Mouse (Mus musculus): ENCODE results near the gene Cfap58.

The Cfap58 gene

GRCm38 (mm10) chr19:47937443-47938406, at the start of gene Cfap58:
Gene Cfap58 (plus strand): TSS chr19:47937675.
- peak; percentile 57 for DNase-seq

GRCm38 (mm10) chr19:47888037-47888436, 49.4 kb upstream of the Cfap58 start:
- DNase-seq = no peak

DNA sequence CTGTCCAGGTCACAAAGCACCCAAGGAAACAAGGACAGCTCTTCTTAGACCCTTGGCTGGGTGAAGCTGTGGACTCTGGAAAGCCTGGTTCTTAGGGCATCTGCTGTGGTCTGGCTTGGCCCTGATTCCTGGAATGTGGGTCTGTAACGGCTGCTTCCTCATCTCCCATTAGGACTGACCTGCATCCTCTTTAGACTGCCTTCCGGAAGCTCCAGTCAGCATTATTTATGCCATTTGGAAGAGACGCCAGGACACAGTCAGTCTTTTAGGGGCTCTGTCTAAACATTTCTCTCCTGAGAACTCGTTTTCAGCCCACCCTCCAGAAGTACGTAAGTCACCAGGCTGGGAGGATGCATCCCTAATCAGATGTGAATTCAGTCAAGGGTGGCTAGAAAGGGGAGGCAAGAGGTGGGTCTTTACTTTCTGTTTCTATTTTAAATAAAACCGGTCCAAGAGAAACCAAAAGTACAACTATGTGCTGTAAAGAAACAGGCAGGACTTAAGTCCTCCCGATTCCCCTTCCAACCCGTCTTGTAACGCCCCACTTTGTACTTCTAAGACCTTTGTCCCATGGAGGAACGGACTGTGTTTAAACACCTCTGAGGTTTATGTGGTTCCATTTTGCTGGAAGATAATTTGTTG, 46.9 kb upstream of the Cfap58 start:
- DNase-seq = no peak

DNA sequence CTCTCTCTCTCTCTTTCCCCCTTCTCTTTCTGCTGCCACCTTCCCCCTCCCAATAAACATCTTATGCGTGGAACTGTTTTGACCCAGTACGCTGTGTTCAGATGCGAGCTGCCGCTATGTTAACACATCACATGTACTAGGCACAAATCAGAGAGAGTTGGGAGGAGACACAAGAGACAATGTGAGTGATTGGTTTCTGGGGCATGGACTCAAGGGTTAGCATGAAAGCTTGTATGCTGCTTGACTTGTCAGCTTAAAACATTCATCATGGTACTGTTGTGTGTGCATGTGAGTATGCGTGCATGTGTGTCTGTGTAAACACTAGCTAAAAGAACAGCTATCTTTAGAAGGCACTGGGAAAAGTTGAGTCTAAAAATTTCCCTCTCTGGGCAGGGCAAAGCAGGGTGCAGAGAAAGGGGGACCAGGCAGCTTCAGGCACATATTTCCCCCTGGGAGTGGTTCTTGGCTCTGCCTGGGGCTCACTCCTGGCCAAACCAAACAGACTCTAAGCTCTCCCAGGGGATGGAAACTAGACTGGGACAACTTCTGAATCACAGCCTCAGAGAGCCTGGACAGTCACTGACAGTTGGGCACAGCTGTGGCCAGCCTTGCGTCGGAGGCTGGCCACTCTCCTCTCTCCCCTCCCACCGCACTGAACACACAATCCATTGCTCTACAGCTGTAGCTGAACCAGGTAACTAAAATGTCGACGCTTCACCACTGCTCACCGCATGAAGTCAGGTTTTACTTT, 45.7 kb upstream of the Cfap58 start:
- no peak for DNase-seq

DNA sequence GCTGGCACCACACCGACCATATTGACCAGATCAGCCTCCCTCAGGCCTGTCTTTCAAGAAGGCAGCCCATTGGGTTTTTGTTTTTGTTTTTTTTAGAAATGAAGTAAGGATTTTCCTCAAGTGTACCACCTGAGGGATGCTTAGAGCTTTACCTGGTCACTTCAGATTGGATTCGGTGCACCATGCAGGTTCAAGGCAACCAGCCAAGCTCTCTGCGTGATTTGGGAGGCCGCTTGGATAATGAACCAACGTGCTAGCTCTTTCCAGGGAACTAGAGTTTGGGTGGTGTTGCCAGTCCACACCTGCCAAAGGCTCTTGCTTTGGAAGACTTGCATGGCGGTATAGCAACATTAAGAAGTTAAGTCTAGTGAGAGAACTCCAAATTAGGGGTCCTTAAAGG, 44.4 kb upstream of the Cfap58 start:
- no peak for DNase-seq

GRCm38 (mm10) chr19:47898472-47899079, 38.9 kb upstream of the Cfap58 start:
- no peak for DNase-seq

DNA sequence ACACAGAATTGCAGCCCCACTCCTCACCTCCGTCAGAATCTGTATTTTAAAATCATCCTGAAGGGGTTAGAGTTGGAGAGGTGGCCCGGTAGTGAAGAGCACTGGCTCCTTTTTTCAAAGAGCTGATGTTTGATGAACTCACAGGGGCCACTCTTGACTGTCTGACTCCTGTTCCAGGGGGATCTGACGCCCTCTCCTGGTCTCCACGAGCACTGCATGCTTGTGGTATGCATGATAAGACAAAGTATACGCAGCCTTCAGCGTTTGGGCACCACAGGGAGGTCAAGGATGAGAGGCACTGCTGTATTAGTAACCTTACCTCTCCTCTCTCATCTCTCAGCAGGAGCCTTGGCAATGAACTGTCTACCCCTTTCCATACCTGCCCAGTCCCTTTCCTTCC, 37.5 kb upstream of the Cfap58 start:
- DNase-seq = no peak

- DNase-seq = no peak
Observed at GRCm38 (mm10) chr19:47900558-47900957, 36.9 kb upstream of the Cfap58 start.

- no peak for DNase-seq
Observed at GRCm38 (mm10) chr19:47902316-47903201, 34.9 kb upstream of the Cfap58 start.

DNA sequence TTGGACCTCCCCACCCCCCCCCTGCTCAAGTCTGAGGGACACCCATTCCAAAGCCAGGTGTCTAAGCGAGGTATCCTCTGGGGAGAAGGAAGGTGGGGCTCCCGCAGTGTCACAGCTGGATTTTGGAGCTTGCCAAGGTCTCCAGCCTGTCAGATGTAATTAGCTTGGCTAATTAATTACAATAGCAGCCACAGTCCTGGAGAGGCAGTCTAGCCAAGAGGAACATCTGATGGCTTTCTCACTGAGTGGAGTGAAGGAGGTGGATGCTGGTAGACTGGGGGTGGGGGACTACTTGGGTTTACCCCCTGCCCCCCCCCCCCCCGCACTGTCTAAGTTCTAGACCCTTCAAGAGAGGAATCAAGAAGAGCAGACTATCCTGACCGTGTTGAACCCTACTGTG, 33.8 kb upstream of the Cfap58 start:
- no peak for DNase-seq

- no peak for DNase-seq
Observed at GRCm38 (mm10) chr19:47905081-47905480, 32.4 kb upstream of the Cfap58 start.

DNA sequence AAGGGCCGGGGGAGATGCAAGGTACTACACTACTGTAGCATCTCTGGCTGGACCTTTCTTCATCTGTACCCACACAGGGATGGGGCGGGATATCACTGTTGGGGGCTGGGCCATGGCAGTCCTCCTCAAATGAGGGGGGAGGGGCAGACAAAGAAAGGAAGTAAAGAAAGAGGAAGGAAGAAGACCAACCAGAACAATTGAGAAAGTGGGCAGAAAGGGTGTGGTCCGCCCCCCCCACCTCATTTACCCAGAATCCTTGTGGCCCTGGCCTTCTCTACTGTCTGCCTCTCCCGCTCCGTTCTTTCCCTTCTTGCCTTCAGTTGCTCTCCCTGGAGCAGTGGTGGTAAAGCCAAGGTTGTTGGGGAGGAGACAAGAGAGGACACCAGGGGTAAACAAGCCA, 31.9 kb upstream of the Cfap58 start:
- DNase-seq = no peak

- DNase-seq = no peak
Observed at GRCm38 (mm10) chr19:47907596-47907995, 29.9 kb upstream of the Cfap58 start.

DNA sequence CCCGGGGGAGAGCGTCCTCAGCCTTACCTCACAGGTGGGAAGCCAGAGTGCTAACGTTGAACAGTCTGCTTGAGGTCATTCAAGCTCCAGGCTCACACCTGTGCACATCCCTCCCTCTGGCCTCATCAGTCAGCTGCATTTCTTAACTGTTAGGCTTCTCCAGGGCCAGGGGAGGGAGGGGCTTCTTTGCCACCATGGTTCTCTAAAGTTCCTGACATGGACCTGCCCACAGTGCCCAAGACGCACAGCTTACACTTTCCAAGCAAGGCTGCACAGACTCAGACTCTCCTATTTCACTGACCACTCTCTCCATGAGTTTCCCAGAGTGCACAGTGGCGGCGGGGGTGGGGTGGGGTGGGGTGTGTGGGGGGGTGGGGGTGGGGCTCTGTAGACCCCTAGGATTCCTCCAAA, 28.5 kb upstream of the Cfap58 start:
- no peak for DNase-seq

DNA sequence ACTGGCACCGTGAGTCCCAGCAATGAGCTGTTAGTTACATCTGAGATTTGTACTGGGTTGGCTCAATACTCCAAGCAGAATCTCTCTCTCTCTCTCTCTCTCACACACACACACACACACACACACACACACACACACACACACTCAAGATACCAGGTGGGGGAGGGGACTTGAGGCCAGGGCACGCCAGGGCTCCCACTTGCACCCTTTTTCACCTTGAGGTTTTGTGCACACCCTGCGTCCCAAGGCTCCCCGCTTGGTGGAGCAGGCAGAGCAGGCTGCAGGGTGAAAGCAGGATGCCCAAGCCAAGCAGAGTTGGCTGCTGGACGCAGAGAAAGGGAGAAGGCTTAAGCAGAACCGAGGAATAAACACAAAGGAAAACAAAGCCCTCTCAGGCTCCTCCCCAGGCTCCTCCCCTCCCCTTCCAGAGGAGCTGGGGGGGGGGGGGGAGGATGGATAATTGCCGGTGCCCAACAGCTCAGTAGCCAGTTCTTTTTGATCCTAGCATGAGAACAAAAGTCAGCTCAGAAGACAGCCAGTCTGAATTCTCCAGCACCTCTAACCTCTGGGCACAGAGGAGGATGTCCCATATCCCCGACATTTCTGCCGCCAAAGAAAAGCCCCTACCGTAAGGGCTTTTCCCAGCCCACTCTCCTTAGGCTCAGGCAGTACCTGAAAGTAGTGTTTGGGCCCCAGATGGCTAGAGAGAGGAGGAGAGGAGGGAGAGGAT, 27.9 kb upstream of the Cfap58 start:
- no peak for DNase-seq

DNA sequence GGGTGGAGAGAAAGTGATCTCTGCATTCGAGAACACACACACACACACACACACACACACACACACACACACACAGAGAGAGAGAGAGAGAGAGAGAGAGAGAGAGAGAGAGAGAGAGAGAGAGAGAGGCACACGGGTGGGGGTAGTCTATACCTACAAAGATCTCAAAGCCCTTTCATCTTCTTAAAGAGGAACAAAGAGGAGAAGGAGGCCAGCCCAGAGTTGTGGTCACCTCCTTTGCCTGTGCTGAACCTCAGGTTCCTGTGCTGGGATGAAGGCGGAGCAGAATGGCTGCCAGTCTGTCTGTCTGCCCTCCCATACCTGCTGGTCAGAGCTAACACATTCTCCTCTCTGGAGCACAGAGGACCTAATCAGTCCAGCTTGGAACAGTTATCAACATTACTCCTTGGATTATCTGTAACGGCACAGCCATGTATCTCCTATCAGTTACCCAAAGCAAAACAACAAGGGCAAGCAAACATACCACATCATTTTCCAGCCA, 27.3 kb upstream of the Cfap58 start:
- DNase-seq = no peak

DNA sequence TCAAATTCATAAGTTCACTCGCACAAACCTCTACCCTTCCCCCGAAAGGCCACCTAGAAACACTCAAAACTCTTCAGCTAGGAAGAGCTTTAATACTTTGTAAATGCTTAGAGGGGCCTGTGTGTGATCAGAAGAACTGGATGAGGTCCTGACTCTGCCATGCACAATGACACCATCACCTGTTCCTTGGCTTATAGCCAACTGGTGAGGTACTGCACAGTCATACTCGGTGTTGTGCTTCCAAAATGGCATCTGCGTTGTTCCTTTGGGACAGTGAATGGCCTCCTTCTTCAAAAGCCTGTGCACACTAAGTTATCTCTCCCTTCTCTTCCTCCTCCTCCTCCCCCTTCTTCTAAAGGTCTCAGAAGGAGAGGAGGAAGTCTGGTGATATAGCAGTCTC, 26.7 kb upstream of the Cfap58 start:
- no peak for DNase-seq

- DNase-seq = no peak
Observed at GRCm38 (mm10) chr19:47913344-47913743, 24.1 kb upstream of the Cfap58 start.

GRCm38 (mm10) chr19:47914191-47914590, 23.3 kb upstream of the Cfap58 start:
- no peak for DNase-seq

DNA sequence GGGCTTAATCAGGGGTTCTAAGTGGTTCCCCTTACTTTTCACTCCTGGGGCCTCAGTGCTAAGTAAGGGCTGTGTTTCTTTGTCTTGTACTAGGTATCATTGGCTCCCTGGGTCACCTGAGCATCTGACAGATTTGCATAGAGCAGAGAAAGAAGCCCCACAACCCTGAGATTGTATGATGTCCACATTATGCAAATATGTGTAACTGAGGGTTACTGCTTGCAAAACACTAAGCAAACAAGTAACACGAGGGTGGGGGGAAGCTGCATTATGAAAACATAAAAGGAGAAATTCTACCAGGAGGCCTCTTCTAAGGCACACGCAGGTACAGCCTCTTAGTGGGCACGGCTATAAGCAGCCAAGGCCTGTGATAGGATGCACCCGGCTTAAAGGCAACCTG, 22.2 kb upstream of the Cfap58 start:
- no peak for DNase-seq

DNA sequence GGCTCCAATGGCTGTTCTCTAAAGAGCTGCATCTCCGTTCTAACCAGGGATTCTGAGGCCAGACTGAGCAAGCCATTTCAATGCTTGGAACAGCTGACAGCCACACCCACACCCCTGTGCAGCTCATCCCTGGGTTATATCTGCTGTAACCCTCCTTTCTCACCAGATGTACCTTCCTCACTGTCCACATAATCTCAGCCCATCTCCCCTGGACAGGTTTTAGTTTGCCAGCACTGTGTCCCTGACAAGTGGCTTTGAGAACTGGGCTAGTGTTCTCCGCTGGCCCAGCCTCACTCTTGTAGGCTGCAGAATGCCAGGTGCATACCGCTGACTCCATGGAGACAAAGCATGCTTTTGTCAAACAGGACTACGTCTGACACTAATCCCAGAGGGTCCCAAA, 20.1 kb upstream of the Cfap58 start:
- no peak for DNase-seq

All from right cerebral cortex, postnatal 25 days (tissue).